Mouse (Mus musculus): ENCODE data around the gene Sft2d2. TPM values are rescaled to one million over a fixed set of nuclear protein-coding genes. Genes with fewer than 3 reads are reported as not detected.

Sft2d2 gene
- total RNA-seq (2021), result 10 to 100 TPM; 27.3 to 33.0 TPM
- long read RNA-seq, experiment 1, full-length matches to known transcripts, result 16 of 26 reads
- long read RNA-seq, experiment 1, partial matches to known transcripts, result 1 of 26 reads
- long read RNA-seq, experiment 1, other reads (novel, unspliced or antisense), result 9 of 26 reads
- long read RNA-seq, experiment 2, full-length matches to known transcripts, result 9 of 32 reads
- long read RNA-seq, experiment 2, partial matches to known transcripts, result 3 of 32 reads
- long read RNA-seq, experiment 2, other reads (novel, unspliced or antisense), result 20 of 32 reads

- peak; percentile 91 to 92 for DNase-seq (ENCODE audit: low spot score in 2 of 2)
These were observed at the start of gene Sft2d2 for GRCm38 (mm10) chr1:165193880-165194661. Gene Sft2d2, minus strand, starts transcription at chr1:165194438.

- peak; percentile 91 to 94 for DNase-seq (ENCODE audit: low spot score in 2 of 2)
These were observed 42.4 kb upstream of the Sft2d2 start, which contains the start of gene Tiprl for GRCm38 (mm10) chr1:165236321-165237298. Gene Tiprl, minus strand, starts transcription at chr1:165236996.

DNA sequence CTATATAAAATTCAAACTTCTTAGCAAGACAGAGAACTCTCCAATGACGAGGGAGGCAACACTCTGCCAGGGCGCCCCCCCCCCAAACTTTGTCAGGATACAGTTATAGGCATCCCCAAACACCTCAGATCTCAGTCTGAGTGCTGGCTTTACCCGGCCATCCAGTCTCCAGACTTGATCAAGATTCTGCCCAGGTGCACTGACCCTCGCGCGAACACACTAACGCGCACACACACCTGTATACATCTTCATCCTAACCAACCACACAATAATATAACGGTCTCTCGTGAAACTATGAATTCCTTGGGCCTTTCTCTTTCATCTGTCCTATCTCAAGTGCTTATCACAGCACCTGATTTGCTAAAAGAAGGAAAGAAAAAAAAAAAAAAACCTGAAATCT is 41.6 kb upstream of the Sft2d2 start:
- DNase-seq (ENCODE audit: low spot score in 2 of 2), result no peak

GRCm38 (mm10) chr1:165233806-165234205 is 39.6 kb upstream of the Sft2d2 start:
- no peak for DNase-seq (ENCODE audit: low spot score in 2 of 2)

GRCm38 (mm10) chr1:165230691-165231090 is 36.5 kb upstream of the Sft2d2 start:
- DNase-seq (ENCODE audit: low spot score in 2 of 2), result no peak

- no peak for DNase-seq (ENCODE audit: low spot score in 2 of 2)
These were observed 35.3 kb upstream of the Sft2d2 start for GRCm38 (mm10) chr1:165229577-165229976.

DNA sequence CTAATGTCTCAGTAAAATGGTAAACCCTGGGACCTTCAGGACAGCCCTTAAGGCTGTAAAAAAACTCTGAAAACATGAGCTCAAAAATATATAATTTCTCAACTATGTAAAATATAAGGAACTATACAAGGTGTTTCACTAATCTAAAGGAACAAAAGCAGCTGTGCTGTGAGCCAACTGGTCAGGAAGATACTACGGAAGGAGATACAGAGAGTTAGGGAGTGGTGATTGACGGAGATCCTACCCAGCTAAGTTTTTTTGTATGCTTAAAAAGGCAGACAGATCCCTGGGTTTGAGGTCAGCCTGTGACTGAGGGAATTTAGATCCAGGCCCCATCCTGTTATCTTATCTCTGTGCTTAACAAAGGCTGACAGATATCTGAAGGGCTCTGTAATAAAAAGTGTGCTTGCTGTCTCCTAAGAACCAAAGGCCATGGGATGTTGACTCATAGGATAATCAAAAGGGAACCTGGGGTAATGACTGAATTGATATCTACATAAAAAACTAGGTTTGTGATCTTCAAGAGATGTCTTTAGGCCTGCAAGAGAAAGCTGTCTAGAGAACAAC is 22.9 kb upstream of the Sft2d2 start:
- DNase-seq (ENCODE audit: low spot score in 2 of 2), result no peak

GRCm38 (mm10) chr1:165215831-165216230 is 21.6 kb upstream of the Sft2d2 start:
- no peak for DNase-seq (ENCODE audit: low spot score in 2 of 2)

GRCm38 (mm10) chr1:165205591-165205990 is 11.4 kb upstream of the Sft2d2 start:
- no peak for DNase-seq (ENCODE audit: low spot score in 2 of 2)

- DNase-seq (ENCODE audit: low spot score in 2 of 2), result no peak
These were observed 9.3 kb upstream of the Sft2d2 start for GRCm38 (mm10) chr1:165203488-165204035.

DNA sequence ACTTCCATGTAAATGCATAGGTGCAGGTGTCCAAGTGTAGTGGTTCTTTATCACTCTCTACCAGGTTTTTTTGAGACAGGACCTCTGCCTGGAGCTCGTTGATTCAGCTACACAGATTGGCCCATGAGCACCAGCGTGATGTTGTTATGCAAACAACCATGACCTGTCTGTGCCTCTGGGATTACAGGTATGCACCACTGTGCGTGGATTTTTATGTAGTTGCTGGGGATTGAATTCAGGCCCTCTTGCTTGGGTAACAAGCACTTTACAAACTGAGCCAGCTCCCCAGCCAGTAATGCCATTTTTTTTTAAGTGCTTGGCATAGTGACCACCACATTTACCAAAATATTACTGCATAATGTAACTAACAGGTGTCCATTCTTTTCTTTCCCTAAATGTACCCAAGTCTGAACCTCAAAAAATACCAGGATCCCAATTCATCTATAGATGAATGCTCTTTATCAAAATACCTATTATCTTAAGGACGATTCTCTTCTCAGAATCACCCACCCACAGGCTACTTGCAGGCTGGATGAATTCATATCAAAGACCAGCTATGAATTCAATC is 7.3 kb upstream of the Sft2d2 start:
- no peak for DNase-seq (ENCODE audit: low spot score in 2 of 2)

DNA sequence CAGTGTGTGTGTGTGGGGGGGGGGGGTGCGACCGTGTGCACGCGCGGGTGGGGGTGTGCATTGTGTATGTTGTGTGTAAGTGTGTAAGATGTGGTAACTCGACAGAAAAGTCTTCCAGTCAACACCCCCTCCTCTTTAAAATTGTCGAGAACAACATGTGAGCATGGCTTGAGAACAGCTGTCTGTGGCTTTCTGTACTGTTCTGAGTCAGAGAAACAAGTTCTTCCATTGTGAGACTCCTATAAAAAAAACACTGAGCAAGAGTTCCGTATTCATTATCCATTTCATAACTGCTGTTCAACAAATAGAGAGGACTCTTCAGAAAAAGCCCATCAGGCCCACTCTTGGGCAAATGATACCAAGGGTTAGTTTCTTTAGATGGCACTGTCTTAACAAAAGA is 6.5 kb upstream of the Sft2d2 start:
- DNase-seq (ENCODE audit: low spot score in 2 of 2), result no peak

DNA sequence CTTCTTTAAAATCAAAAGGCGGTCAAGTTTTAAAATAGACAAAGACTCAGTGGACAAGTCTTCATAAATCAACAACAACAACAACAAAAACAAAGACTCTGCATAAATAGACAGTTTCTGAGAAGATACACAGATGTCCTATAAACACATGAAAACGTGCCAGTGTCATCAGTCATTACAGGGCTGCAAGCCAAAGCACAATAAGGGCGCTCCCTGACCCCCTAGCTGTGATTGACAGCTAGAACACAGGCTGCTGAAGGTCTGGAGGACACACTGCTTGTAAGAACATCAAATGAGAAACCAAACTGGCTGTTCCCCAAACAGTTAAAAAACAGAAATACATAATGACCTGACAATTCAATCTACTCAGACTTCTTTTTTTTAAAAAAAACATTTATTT is 5.4 kb upstream of the Sft2d2 start:
- DNase-seq (ENCODE audit: low spot score in 2 of 2), result no peak

DNA sequence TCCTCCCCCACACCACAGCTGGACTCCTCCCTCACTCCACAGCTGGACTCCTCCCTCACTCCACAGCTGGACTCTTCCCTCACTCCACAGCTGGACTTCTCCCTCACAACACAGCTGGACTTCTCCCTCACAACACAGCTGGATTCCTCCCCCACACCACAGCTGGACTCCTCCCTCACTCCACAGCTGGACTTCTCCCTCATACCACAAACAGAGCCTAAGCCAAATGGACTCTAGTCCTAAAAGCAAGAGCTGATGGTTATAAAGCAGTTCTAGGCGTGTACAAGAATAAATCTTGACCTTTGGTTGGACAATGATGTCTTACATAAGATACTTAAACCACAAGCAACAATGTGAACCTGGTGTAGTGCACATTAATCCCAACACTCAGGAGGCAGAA is 4.7 kb upstream of the Sft2d2 start:
- DNase-seq (ENCODE audit: low spot score in 2 of 2), result no peak

GRCm38 (mm10) chr1:165197875-165198274 is 3.6 kb upstream of the Sft2d2 start:
- no peak for DNase-seq (ENCODE audit: low spot score in 2 of 2)

DNA sequence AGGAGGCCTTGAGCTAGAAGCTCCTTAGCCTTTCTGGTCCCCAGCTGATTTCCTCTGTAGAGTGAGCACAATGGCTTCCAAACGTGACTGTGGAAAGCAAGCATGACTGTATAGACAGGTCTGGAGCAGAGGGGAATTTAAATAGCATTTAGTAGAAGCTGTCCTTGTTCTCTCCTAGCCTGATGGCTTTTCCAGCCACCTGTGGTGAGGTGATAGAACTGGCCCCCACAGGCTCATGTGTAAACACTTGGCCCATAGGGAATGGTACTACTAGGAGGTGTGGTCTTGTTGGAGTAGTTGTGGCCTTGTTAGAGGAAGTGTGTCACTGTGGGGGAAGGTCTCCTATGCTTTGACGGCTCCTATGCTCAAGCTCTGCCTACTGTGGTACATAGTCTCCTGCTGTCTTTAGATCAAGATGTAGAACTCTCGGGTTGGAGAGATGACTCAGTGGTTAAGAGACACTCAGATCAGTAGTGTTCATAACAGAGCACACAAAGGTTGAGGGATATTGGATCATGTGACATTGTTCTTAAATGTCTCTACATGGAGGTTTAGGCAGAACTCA is 1.2 kb upstream of the Sft2d2 start:
- no peak for DNase-seq (ENCODE audit: low spot score in 2 of 2)

GRCm38 (mm10) chr1:165194662-165195013 is 400 bp upstream of the Sft2d2 start:
- no peak for DNase-seq (ENCODE audit: low spot score in 2 of 2)

- no peak for DNase-seq (ENCODE audit: low spot score in 2 of 2)
These were observed 812 bp downstream of the Sft2d2 start for GRCm38 (mm10) chr1:165193426-165193825.

GRCm38 (mm10) chr1:165192714-165193264 is 1.4 kb downstream of the Sft2d2 start:
- no peak for DNase-seq (ENCODE audit: low spot score in 2 of 2)

DNA sequence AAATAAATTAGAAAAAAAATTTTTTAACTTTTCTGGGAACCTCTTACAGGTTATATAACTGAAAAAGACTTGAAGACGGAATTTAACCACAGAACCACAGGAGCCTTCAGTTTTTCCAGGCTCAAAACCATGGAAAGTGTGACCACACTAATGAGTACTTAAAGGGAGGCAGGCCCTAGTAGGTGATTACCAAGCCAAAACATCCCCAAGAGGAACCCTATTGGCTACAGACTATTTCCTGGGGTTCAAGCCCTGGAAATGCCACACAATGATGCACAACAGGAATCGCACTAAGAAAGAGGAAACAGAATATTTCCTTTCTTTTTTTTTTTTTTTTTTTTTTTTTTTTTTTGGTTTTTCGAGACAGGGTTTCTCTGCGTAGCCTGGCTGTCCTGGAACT is 2.1 kb downstream of the Sft2d2 start:
- no peak for DNase-seq (ENCODE audit: low spot score in 2 of 2)
